Mouse (Mus musculus) thymus, adult 2 months (tissue): ENCODE results near the gene Setd1b. TPM values are rescaled to one million over a fixed set of nuclear protein-coding genes. Genes with fewer than 3 reads are reported as not detected.
A peak's percentile ranks its signal among the peaks of the same experiment; 100 is the strongest.

Experiments used
- DNase-seq: peaks from one replicate; pipeline ENCODE4 v3.0.0; 2021
- H3K27ac ChIP-seq: fragments of 200-500 bp; 2 replicates; pipeline ENCODE4 v1.5.1; 2012; ENCODE audit warnings: low read length, control low read depth; ENCODE audit not compliant: control insufficient read depth, insufficient read depth
- H3K27me3 ChIP-seq: fragments of 200-500 bp; 2 replicates; pipeline ENCODE4 v1.6.1; 2012; ENCODE audit warnings: mild to moderate bottlenecking, low read length, moderate library complexity, mixed read lengths; ENCODE audit not compliant: control insufficient read depth, insufficient read depth
- H3K36me3 ChIP-seq: fragments of 200-500 bp; 2 replicates; pipeline ENCODE4 v1.6.1; 2012; ENCODE audit warnings: mild to moderate bottlenecking, low read length, moderate library complexity; ENCODE audit not compliant: control insufficient read depth, insufficient read depth
- H3K4me1 ChIP-seq: fragments of 200-500 bp; replicated peaks from 2 replicates; pipeline ENCODE4 v1.6.1; 2012; ENCODE audit warnings: low read length; ENCODE audit not compliant: control insufficient read depth, insufficient read depth
- H3K4me3 ChIP-seq: fragments of 200-500 bp; 2 replicates; pipeline ENCODE4 v1.5.1; 2012; ENCODE audit warnings: mild to moderate bottlenecking, low read length, control low read depth, moderate library complexity; ENCODE audit not compliant: control insufficient read depth, insufficient read depth
- CTCF ChIP-seq: fragments of 200-500 bp; IDR thresholded peaks from 2 replicates; pipeline ENCODE4 v1.5.1; 2012; ENCODE audit warnings: mild to moderate bottlenecking, control low read depth, low read length, moderate library complexity, borderline replicate concordance; ENCODE audit not compliant: control insufficient read depth, poor library complexity, insufficient read depth; ENCODE audit errors: extremely low read depth
- POLR2A ChIP-seq: fragments of 200-500 bp; IDR thresholded peaks from 2 replicates; pipeline ENCODE4 v1.6.1; 2012; ENCODE audit warnings: mild to moderate bottlenecking, low read length, control low read depth, moderate library complexity; ENCODE audit not compliant: control insufficient read depth, poor library complexity, insufficient read depth; ENCODE audit errors: extremely low read depth
- WGBS: fragments of 180-500 bp; shearing (Covaris S2); methylation state at CpG from one replicate; pipeline ENCODE4 v1.1.7; 2018; 5-methylcytosine and 5-hydroxymethylcytosine counted together
- polyA plus RNA-seq: library from polyadenylated mRNA; depleted of rRNA; stranded (reverse); fragments of >200 nt; gene quantifications from 2 replicates; pipeline ENCODE4 v1.2.3, GENCODE M21; 2012

Gene Setd1b
- polyA plus RNA-seq, 1 experiment, result 45.5 TPM

DNA sequence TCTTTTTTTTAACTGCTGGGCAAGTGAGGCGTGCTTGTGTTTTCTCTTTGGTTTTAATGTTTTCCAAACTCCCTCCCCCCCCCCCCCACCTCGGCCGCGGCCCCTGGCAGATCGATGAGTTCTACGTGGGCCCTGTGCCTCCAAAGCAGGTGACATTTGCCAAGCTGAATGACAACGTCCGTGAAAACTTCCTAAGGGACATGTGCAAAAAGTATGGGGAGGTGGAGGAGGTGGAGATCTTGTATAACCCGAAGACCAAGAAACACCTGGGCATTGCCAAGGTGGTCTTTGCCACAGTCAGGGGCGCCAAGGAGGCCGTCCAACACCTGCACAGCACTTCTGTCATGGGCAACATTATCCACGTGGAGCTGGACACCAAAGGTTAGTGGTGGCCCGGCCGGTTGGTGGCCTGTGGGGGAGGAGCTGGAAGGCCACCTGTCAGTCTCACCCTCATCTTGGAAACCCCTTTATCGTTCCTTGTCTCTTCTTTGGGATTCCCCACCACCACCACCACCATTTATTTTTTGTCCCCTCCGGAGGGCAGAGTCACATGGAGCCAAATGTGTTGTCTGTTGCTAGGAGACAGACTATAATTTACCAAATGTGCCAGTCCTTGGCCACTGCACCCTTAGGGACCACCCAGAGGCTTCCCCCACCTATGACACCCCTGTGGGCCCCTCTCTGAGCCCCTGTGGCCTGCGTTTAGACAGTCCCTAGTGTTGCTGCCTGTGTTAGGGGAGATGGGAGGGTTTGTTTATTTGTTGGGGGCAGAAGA is 2.2 kb downstream of the Setd1b start:
- H3K27me3 ChIP-seq, result no peaks in the 10 kb centered on the region
- H3K27ac ChIP-seq, result peak overlapping the region; percentile 9; the same call in 1 of the 2 replicates
- TF ChIP-seq CTCF (no peak), POLR2A (no peak)
- peak overlapping the region; percentile 50 for H3K4me3 ChIP-seq
- peaks cover 28% of the 10 kb centered on the region for H3K36me3 ChIP-seq
- H3K4me1 ChIP-seq, result peaks cover 41% of the 10 kb centered on the region
- DNase-seq, result no peak
- 7% methylated on average over 17 of the region's 17 CpGs for WGBS

DNA sequence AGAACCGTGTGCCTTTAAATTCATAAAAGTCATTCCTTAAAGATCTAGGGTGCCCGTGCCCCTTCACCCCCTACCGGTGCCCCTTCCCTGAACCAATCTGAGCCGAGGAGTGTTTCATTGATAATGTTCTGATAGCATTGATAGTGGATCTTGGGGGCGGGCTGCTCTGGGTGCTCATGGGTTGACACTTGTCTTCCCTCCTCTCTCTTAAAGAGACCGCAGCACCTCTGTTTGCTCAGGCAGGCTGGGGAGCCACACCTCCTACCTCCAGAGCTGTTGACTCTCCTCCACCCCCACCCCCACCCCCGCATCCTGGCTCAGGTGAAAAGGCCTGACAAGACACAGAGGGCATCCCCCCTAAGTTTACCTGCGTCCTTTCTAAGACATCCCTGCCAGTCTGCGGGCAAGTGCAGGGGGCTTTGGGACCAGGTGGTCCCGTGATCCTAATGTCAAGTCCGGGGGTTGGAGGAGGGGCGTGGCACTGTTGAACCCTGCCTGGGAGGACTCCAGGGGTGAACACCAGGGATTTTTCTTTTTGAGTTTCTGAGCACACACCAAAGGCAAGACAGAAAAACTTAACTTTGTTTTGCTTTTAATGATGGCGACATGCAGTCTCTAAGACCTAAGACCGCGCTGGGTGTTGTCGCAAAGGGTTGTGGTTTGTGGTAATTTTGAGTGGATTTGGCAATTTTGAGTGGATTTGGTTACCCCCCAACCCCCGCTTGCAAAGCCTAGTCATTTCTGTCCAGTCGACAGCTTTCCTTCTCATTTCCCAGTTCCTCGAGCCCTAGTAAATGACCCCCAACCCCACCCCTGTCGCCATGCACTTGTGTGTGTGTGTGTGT is 3.0 kb downstream of the Setd1b start:
- no peaks in the 10 kb centered on the region for H3K27me3 ChIP-seq
- peak overlapping the region; percentile 50 for H3K4me3 ChIP-seq
- peaks cover 28% of the 10 kb centered on the region for H3K36me3 ChIP-seq
- DNase-seq, result no peak
- peak overlapping the region; percentile 9; the same call in 1 of the 2 replicates for H3K27ac ChIP-seq
- no peak for TF ChIP-seq CTCF
- TF ChIP-seq POLR2A, result no peak
- H3K4me1 ChIP-seq, result peaks cover 46% of the 10 kb centered on the region
- WGBS, result 26% methylated on average over 20 of the region's 20 CpGs

DNA sequence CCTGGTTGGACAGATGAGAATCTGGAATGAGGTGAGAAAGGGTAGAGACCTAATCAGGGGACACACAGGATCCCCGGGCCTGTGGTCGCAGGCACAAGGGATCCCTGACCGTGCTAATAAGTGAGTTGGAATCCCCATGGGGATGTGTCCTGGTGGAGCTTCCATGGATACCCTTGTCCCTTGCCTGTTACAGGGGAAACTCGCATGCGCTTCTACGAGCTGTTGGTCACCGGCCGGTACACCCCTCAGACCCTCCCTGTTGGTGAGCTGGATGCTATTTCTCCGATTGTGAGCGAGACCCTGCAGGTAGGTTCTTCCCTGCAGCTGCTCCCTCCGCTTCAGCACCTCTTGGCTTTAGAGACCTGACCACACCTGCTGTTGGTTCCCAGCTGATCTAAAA is 4.4 kb downstream of the Setd1b start:
- 93% methylated on average over 11 of the region's 11 CpGs for WGBS

DNA sequence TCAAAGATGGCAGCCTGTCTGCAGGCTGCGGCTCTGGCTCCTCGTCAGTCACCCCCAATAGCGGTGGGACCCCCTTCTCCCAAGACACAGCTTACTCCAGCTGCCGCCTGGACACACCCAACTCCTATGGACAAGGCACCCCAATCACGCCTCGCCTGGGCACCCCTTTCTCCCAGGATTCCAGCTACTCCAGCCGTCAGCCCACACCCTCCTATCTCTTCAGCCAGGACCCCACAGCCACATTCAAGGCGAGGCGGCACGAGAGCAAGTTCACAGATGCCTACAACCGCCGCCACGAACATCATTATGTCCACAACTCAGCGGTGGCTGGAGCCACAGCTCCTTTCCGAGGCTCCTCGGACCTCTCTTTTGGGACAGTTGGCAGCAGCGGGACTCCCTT is 5.6 kb downstream of the Setd1b start:
- Histone ChIP-seq H3K4me1 (peaks cover 69% of the 10 kb centered on the region), H3K27me3 (no peaks in the 10 kb centered on the region), H3K36me3 (peaks cover 34% of the 10 kb centered on the region), H3K27ac (no peak overlapping the region), H3K4me3 (no peak overlapping the region)
- DNase-seq, result no peak
- no peak for TF ChIP-seq POLR2A
- no peak for TF ChIP-seq CTCF
- 95% methylated on average over 17 of the region's 17 CpGs for WGBS

More for the DNA sequence above, 4.4 kb downstream of the Setd1b start:
- Histone ChIP-seq H3K27me3 (no peaks in the 10 kb centered on the region), H3K4me3 (no peak overlapping the region), H3K4me1 (peaks cover 58% of the 10 kb centered on the region), H3K27ac (no peak overlapping the region), H3K36me3 (peaks cover 28% of the 10 kb centered on the region)
- no peak for DNase-seq
- TF ChIP-seq CTCF, result no peak
- TF ChIP-seq POLR2A, result no peak

DNA sequence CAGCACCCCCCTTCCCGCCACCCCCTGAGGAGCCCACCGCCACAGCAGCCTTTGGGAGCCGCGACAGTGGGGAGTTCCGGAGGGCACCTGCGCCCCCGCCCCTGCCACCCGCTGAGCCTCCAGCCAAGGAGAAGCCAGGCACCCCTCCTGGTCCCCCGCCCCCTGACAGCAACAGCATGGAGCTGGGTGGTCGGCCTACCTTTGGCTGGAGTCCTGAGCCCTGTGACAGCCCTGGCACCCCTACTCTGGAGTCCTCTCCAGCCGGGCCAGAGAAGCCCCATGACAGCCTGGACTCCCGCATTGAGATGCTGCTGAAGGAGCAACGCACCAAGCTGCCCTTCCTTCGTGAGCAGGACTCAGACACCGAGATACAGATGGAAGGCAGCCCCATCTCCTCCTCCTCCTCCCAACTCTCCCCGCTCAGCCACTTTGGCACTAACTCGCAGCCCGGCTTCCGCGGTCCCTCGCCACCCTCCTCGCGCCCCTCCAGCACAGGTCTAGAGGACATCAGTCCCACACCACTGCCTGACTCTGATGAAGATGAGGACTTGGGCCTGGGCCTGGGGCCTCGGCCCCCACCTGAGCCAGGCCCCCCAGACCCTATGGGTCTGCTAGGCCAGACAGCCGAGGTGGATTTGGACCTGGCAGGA is 6.2 kb downstream of the Setd1b start:
- no peak for DNase-seq
- Histone ChIP-seq H3K4me3 (no peak overlapping the region), H3K4me1 (peaks cover 75% of the 10 kb centered on the region), H3K27ac (peak overlapping the region; percentile 100), H3K36me3 (peaks cover 35% of the 10 kb centered on the region), H3K27me3 (no peaks in the 10 kb centered on the region)
- WGBS, result 95% methylated on average over 25 of the region's 25 CpGs
- no peak for TF ChIP-seq CTCF
- no peak for TF ChIP-seq POLR2A
